Mouse (Mus musculus): ENCODE measurements around the gene Sestd1.

Sestd1 gene

GRCm38 (mm10) chr2:77134906-77135305 is 145.5 kb downstream of the Sestd1 start:
- DNase-seq (ENCODE audit: low spot score in 2 of 2), result no peak

- DNase-seq (ENCODE audit: low spot score in 2 of 2), result no peak
These were observed 147.0 kb downstream of the Sestd1 start for GRCm38 (mm10) chr2:77133407-77133806.

Data from natural killer cell, adult 2 months (primary cell).